Mouse (Mus musculus) neural tube, embryonic 12.5 days (tissue): Measurements from ENCODE around the gene Parn. TPM values are rescaled to one million over a fixed set of nuclear protein-coding genes. Genes with fewer than 3 reads are reported as not detected.
A peak's percentile ranks its signal among the peaks of the same experiment; 100 is the strongest.

Experiments used
- ATAC-seq: fragments of 200-750 bp; cut with Nextera tagmentation; 2 replicates; pipeline ENCODE4 v1.8.0; 2017; ENCODE audit warnings: low read depth, mild to moderate bottlenecking, moderate TSS enrichment, moderate library complexity; ENCODE audit not compliant: low FRiP score
- H3K27ac ChIP-seq: fragments of 300-500 bp; sonication (generic); 2 replicates; pipeline ENCODE4 v1.5.1; 2016
- H3K27me3 ChIP-seq: fragments of 300-500 bp; sonication (generic); replicated peaks from 2 replicates; pipeline ENCODE4 v1.6.1; 2016; ENCODE audit warnings: mild to moderate bottlenecking
- H3K36me3 ChIP-seq: fragments of 300-500 bp; sonication (generic); 2 replicates; pipeline ENCODE4 v1.6.1; 2016; ENCODE audit warnings: mild to moderate bottlenecking
- H3K4me1 ChIP-seq: fragments of 300-500 bp; sonication (generic); 2 replicates; pipeline ENCODE4 v1.6.1; 2016
- H3K4me2 ChIP-seq: fragments of 300-500 bp; sonication (generic); replicated peaks from 2 replicates; pipeline ENCODE4 v1.6.1; 2016; ENCODE audit warnings: mild to moderate bottlenecking
- H3K4me3 ChIP-seq: fragments of 300-500 bp; sonication (generic); 2 replicates; pipeline ENCODE4 v1.5.1; 2016
- H3K9ac ChIP-seq: fragments of 300-500 bp; sonication (generic); 2 replicates; pipeline ENCODE4 v1.6.1; 2016; ENCODE audit warnings: mild to moderate bottlenecking
- H3K9me3 ChIP-seq: fragments of 300-500 bp; sonication (generic); 2 replicates; pipeline ENCODE4 v1.6.1; 2016; ENCODE audit warnings: mild to moderate bottlenecking
- WGBS: fragments of 180-500 bp; shearing (Covaris S2); methylation state at CpG from one replicate; pipeline ENCODE4 v1.1.7; 2016; 5-methylcytosine and 5-hydroxymethylcytosine counted together
- polyA plus RNA-seq: library from polyadenylated mRNA; unstranded; fragments of >200 nt; fragmentation: Nextera tagmentation; extraction: Ambion mirVana; gene quantifications from 2 replicates; pipeline ENCODE4 v1.2.1, GENCODE M21; 2016

The Parn gene
- polyA plus RNA-seq, 1 experiment from 2014 or later: 41.9 TPM

- H3K4me2 ChIP-seq: no peak overlapping the region
- no peaks in the 10 kb centered on the region for H3K27me3 ChIP-seq
- ATAC-seq: peak; percentile 13; the same call in 1 of the 2 replicates
- 63% methylated on average over 9 of the region's 9 CpGs for WGBS
- no peaks in the 10 kb centered on the region for H3K9me3 ChIP-seq
- H3K36me3 ChIP-seq: no peaks in the 10 kb centered on the region
- no peak overlapping the region for H3K27ac ChIP-seq
- no peak overlapping the region for H3K9ac ChIP-seq
- no peak overlapping the region for H3K4me3 ChIP-seq
- H3K4me1 ChIP-seq: peaks cover 7% of the 10 kb centered on the region; the same call in 1 of the 2 replicates
These were observed 128.9 kb downstream of the Parn start for GRCm38 (mm10) chr16:13538933-13539648.

- Histone ChIP-seq H3K36me3 (no peaks in the 10 kb centered on the region), H3K27ac (no peak overlapping the region), H3K9ac (no peak overlapping the region), H3K4me2 (no peak overlapping the region), H3K4me1 (peaks cover 7% of the 10 kb centered on the region; the same call in 1 of the 2 replicates), H3K27me3 (no peaks in the 10 kb centered on the region), H3K9me3 (no peaks in the 10 kb centered on the region), H3K4me3 (no peak overlapping the region)
- no peak for ATAC-seq
- WGBS: 74% methylated on average over 13 of the region's 13 CpGs
These were observed 129.6 kb downstream of the Parn start for GRCm38 (mm10) chr16:13538213-13538932.

- no peak overlapping the region for H3K4me3 ChIP-seq
- no peak overlapping the region for H3K9ac ChIP-seq
- ATAC-seq: no peak
These were observed 131.6 kb downstream of the Parn start for GRCm38 (mm10) chr16:13536404-13536803.

GRCm38 (mm10) chr16:13535856-13536255 lies 132.1 kb downstream of the Parn start:
- no peak for ATAC-seq
- Histone ChIP-seq H3K27me3 (no peaks in the 10 kb centered on the region), H3K27ac (no peak overlapping the region), H3K36me3 (no peaks in the 10 kb centered on the region), H3K4me3 (no peak overlapping the region), H3K9ac (no peak overlapping the region), H3K4me2 (no peak overlapping the region), H3K9me3 (no peaks in the 10 kb centered on the region), H3K4me1 (peaks cover 7% of the 10 kb centered on the region; the same call in 1 of the 2 replicates)
- 81% methylated on average over 12 of the region's 12 CpGs for WGBS

More at GRCm38 (mm10) chr16:13536404-13536803, 131.6 kb downstream of the Parn start:
- Histone ChIP-seq H3K36me3 (no peaks in the 10 kb centered on the region), H3K9me3 (no peaks in the 10 kb centered on the region), H3K27ac (no peak overlapping the region), H3K4me2 (no peak overlapping the region), H3K4me1 (peaks cover 7% of the 10 kb centered on the region; the same call in 1 of the 2 replicates), H3K27me3 (no peaks in the 10 kb centered on the region)
- 89% methylated on average over 7 of the region's 7 CpGs for whole genome bisulfite sequencing

GRCm38 (mm10) chr16:13532840-13533239 lies 135.1 kb downstream of the Parn start:
- H3K27me3 ChIP-seq: no peaks in the 10 kb centered on the region
- ATAC-seq: no peak
- H3K9me3 ChIP-seq: no peaks in the 10 kb centered on the region
- H3K36me3 ChIP-seq: no peaks in the 10 kb centered on the region
- no peak overlapping the region for H3K27ac ChIP-seq
- no peaks in the 10 kb centered on the region for H3K4me1 ChIP-seq
- no peak overlapping the region for H3K4me2 ChIP-seq
- no peak overlapping the region for H3K4me3 ChIP-seq
- H3K9ac ChIP-seq: no peak overlapping the region

- WGBS: 83% methylated on average over 5 of the region's 5 CpGs
- H3K36me3 ChIP-seq: no peaks in the 10 kb centered on the region
- H3K4me3 ChIP-seq: no peak overlapping the region
- no peak for ATAC-seq
- no peaks in the 10 kb centered on the region for H3K4me1 ChIP-seq
- no peak overlapping the region for H3K9ac ChIP-seq
- H3K4me2 ChIP-seq: no peak overlapping the region
- H3K27me3 ChIP-seq: no peaks in the 10 kb centered on the region
- H3K27ac ChIP-seq: no peak overlapping the region
- H3K9me3 ChIP-seq: no peaks in the 10 kb centered on the region
These were observed 136.7 kb downstream of the Parn start for GRCm38 (mm10) chr16:13531279-13531678.

- no peaks in the 10 kb centered on the region for H3K36me3 ChIP-seq
- no peak for ATAC-seq
- H3K4me3 ChIP-seq: no peak overlapping the region
- 75% methylated on average over 6 of the region's 6 CpGs for WGBS
- no peak overlapping the region for H3K27ac ChIP-seq
- no peaks in the 10 kb centered on the region for H3K9me3 ChIP-seq
- H3K4me1 ChIP-seq: no peaks in the 10 kb centered on the region
- H3K27me3 ChIP-seq: no peaks in the 10 kb centered on the region
- no peak overlapping the region for H3K4me2 ChIP-seq
- H3K9ac ChIP-seq: no peak overlapping the region
These were observed 146.6 kb downstream of the Parn start for GRCm38 (mm10) chr16:13521359-13521758.

GRCm38 (mm10) chr16:13520301-13520700 lies 147.7 kb downstream of the Parn start:
- Histone ChIP-seq H3K4me2 (no peak overlapping the region), H3K27me3 (no peaks in the 10 kb centered on the region), H3K4me3 (no peak overlapping the region), H3K9me3 (no peaks in the 10 kb centered on the region), H3K36me3 (no peaks in the 10 kb centered on the region), H3K4me1 (no peaks in the 10 kb centered on the region), H3K27ac (no peak overlapping the region), H3K9ac (no peak overlapping the region)
- ATAC-seq: no peak
- WGBS: 90% methylated on average over 6 of the region's 6 CpGs

GRCm38 (mm10) chr16:13516214-13516613 lies 151.8 kb downstream of the Parn start:
- WGBS: 48% methylated on average over 3 of the region's 3 CpGs
- H3K4me3 ChIP-seq: no peak overlapping the region
- H3K4me1 ChIP-seq: no peaks in the 10 kb centered on the region
- no peaks in the 10 kb centered on the region for H3K36me3 ChIP-seq
- no peak for ATAC-seq
- no peaks in the 10 kb centered on the region for H3K9me3 ChIP-seq
- H3K4me2 ChIP-seq: no peak overlapping the region
- H3K27ac ChIP-seq: no peak overlapping the region
- no peaks in the 10 kb centered on the region for H3K27me3 ChIP-seq
- H3K9ac ChIP-seq: no peak overlapping the region

- WGBS: 85% methylated on average over 7 of the region's 7 CpGs
These were observed 152.4 kb downstream of the Parn start for GRCm38 (mm10) chr16:13515524-13515923.

GRCm38 (mm10) chr16:13505055-13505454 lies 162.9 kb downstream of the Parn start:
- no peak for ATAC-seq
- H3K27ac ChIP-seq: no peak overlapping the region
- H3K4me1 ChIP-seq: no peaks in the 10 kb centered on the region
- no peak overlapping the region for H3K4me3 ChIP-seq
- H3K36me3 ChIP-seq: no peaks in the 10 kb centered on the region
- H3K27me3 ChIP-seq: no peaks in the 10 kb centered on the region
- no peak overlapping the region for H3K4me2 ChIP-seq
- 88% methylated on average over 5 of the region's 5 CpGs for WGBS
- no peak overlapping the region for H3K9ac ChIP-seq
- no peaks in the 10 kb centered on the region for H3K9me3 ChIP-seq

More at GRCm38 (mm10) chr16:13515524-13515923, 152.4 kb downstream of the Parn start:
- no peak overlapping the region for H3K4me2 ChIP-seq
- no peaks in the 10 kb centered on the region for H3K36me3 ChIP-seq
- ATAC-seq: no peak
- no peaks in the 10 kb centered on the region for H3K27me3 ChIP-seq
- H3K9ac ChIP-seq: no peak overlapping the region
- H3K27ac ChIP-seq: no peak overlapping the region
- no peak overlapping the region for H3K4me3 ChIP-seq
- no peaks in the 10 kb centered on the region for H3K9me3 ChIP-seq
- no peaks in the 10 kb centered on the region for H3K4me1 ChIP-seq

- H3K9ac ChIP-seq: no peak overlapping the region
- ATAC-seq: no peak
- no peaks in the 10 kb centered on the region for H3K36me3 ChIP-seq
- no peaks in the 10 kb centered on the region for H3K9me3 ChIP-seq
- no peaks in the 10 kb centered on the region for H3K27me3 ChIP-seq
- 86% methylated on average over 3 of the region's 3 CpGs for WGBS
- H3K27ac ChIP-seq: no peak overlapping the region
- H3K4me3 ChIP-seq: no peak overlapping the region
- H3K4me1 ChIP-seq: no peaks in the 10 kb centered on the region
- no peak overlapping the region for H3K4me2 ChIP-seq
These were observed 163.5 kb downstream of the Parn start for GRCm38 (mm10) chr16:13504476-13504875.
